ENCODE assay signal across 7 mouse cellular contexts in genomic region chr7:34911919-34912897, GRCm38 (mm10). TPM values are rescaled to one million over a fixed set of nuclear protein-coding genes. Genes with fewer than 3 reads are reported as not detected.
A peak's percentile ranks its signal among the peaks of the same experiment; 100 is the strongest.
DNase-seq lines count a peak whose midpoint lies in the region; ATAC-seq and TF ChIP-seq lines count a peak whose summit lies in the region.

Gene Pepd (plus strand): TSS chr7:34912379.

- peak within 1 kb of the TSS; percentile 73 for H3K9ac ChIP-seq in intestine, embryonic 15.5 days
- peak within 1 kb of the TSS; percentile 68 for H3K9ac ChIP-seq in midbrain, embryonic 12.5 days (replicated peaks)

- TF ChIP-seq POLR2A in small intestine, adult 2 months (IDR thresholded peaks at IDR 0.05; ENCODE audit: low read depth, low read length), result peak; percentile 72

- peaks cover 18% of the 10 kb centered on the region for H3K4me1 ChIP-seq in intestine, embryonic 15.5 days (replicated peaks)
- H3K4me1 ChIP-seq in midbrain, embryonic 12.5 days, result peaks cover 21% of the 10 kb centered on the region
- H3K4me1 ChIP-seq in small intestine, adult 2 months (ENCODE audit: control insufficient read depth, insufficient read depth, insufficient read length, low read length), result peaks cover 25% of the 10 kb centered on the region

- peak within 1 kb of the TSS; percentile 73 for H3K4me3 ChIP-seq in intestine, embryonic 15.5 days (replicated peaks)
- peak within 1 kb of the TSS; percentile 73 for H3K4me3 ChIP-seq in midbrain, embryonic 12.5 days
- H3K4me3 ChIP-seq in small intestine, adult 2 months (ENCODE audit: low read depth, low read length), result peak within 1 kb of the TSS; percentile 89

- ATAC-seq in intestine, embryonic 15.5 days, result peak; percentile 97
- peak; percentile 95 for ATAC-seq in midbrain, embryonic 12.5 days (ENCODE audit: low FRiP score, low read depth)

- H3K27ac ChIP-seq in intestine, embryonic 15.5 days, result 0 out of 2 replicates have a peak within 1 kb of the TSS, but pooled peaks have one; percentile 13
- H3K27ac ChIP-seq in midbrain, embryonic 12.5 days (replicated peaks), result no peak within 1 kb of the TSS
- H3K27ac ChIP-seq in small intestine, adult 2 months (ENCODE audit: insufficient read depth, low read depth, low read length), result peak within 1 kb of the TSS; percentile 90

- intact Hi-C loops in gastrocnemius, postnatal 36 days (cut with DNase I), result loop anchor here (10.0 kb wide), 3 partner anchors 237 to 507 kb away; no protein-coding TSS in a partner anchor
- intact Hi-C loops in left cerebral cortex, postnatal 4 days (cut with DNase I), result no loop called here

- peak within 1 kb of the TSS; percentile 85 for H3K4me2 ChIP-seq in intestine, embryonic 15.5 days (replicated peaks)
- peak within 1 kb of the TSS; percentile 89 for H3K4me2 ChIP-seq in midbrain, embryonic 12.5 days (replicated peaks)

- no peaks in the 10 kb centered on the region; the same call in 1 of the 2 replicates for H3K27me3 ChIP-seq in intestine, embryonic 15.5 days (replicated peaks)
- 0 out of 2 replicates have a peak, but pooled peaks cover 3% of the 10 kb centered on the region for H3K27me3 ChIP-seq in midbrain, embryonic 12.5 days
- H3K27me3 ChIP-seq in small intestine, adult 2 months (ENCODE audit: control insufficient read depth, insufficient read depth, low read length), result no peaks in the 10 kb centered on the region

- no peak for TF ChIP-seq CTCF in small intestine, adult 2 months (IDR thresholded peaks at IDR 0.05; ENCODE audit: extremely low read depth, insufficient read length, insufficient replicate concordance, low read depth, low read length)

- H3K9me3 ChIP-seq in intestine, embryonic 15.5 days, result no peaks in the 10 kb centered on the region
- H3K9me3 ChIP-seq in midbrain, embryonic 12.5 days, result 0 out of 2 replicates have a peak, but pooled peaks cover 4% of the 10 kb centered on the region

- no peaks in the 10 kb centered on the region for H3K36me3 ChIP-seq in intestine, embryonic 15.5 days
- no peaks in the 10 kb centered on the region for H3K36me3 ChIP-seq in midbrain, embryonic 12.5 days
- H3K36me3 ChIP-seq in small intestine, adult 2 months (ENCODE audit: control insufficient read depth, insufficient read depth, low read length), result 0 out of 2 replicates have a peak, but pooled peaks cover 4% of the 10 kb centered on the region

- DNase-seq in adrenal gland, adult 8-10 months, result peak; percentile 80
- peak; percentile 82 for DNase-seq in embryo, embryonic 11.5 days (ENCODE audit: low read depth, low spot score)
- peak; percentile 73 to 81 for DNase-seq in gastrocnemius, postnatal 36 days
- peak; percentile 91 for DNase-seq in left cerebral cortex, postnatal 4 days

- 7% methylated on average over 44 of the region's 44 CpGs for WGBS in intestine, embryonic 15.5 days
- 7% methylated on average over 44 of the region's 44 CpGs for WGBS in midbrain, embryonic 12.5 days
- 6% methylated on average over 44 of the region's 44 CpGs for WGBS in small intestine, adult 2 months

RNA-seq across cellular contexts. Expression of gene Pepd, which starts in this region (rescaled TPM):
- total RNA-seq in adrenal gland, adult 8-10 months (2022), result 100 to 1,000 TPM in 2 of 4 experiments, 10 to 100 TPM in 2; 76.5 to 139 (median 99.3) TPM
- total RNA-seq in gastrocnemius, postnatal 36 days (2021), result 10 to 100 TPM; 25.6 to 27.0 TPM
- 91.4 and 95.6 TPM in 2 replicates for polyA plus RNA-seq in intestine, embryonic 15.5 days (2015; fragmentation: Nextera tagmentation; extraction: Ambion mirVana)
- 10 to 100 TPM; 40.0 to 41.7 TPM for total RNA-seq in left cerebral cortex, postnatal 4 days (2021)
- 57.0 and 59.1 TPM in 2 replicates for polyA plus RNA-seq in midbrain, embryonic 12.5 days (2016; fragmentation: Nextera tagmentation; extraction: Ambion mirVana)
- polyA plus RNA-seq in small intestine, adult 2 months (2012; rRNA removed), result 193 and 1,106 TPM in 2 replicates
